In genomic region chr9:63058506-63059233, GRCm38 (mm10) we compare ENCODE assay signal across 8 mouse cellular contexts.
DNase-seq lines count a peak whose midpoint lies in the region; ATAC-seq and TF ChIP-seq lines count a peak whose summit lies in the region.

No protein-coding gene starts in this region.

- peaks cover 14% of the 10 kb centered on the region for H3K4me1 ChIP-seq in heart, embryonic 12.5 days (replicated peaks)
- peaks cover 12% of the 10 kb centered on the region for H3K4me1 ChIP-seq in limb, embryonic 14.5 days (ENCODE audit: control insufficient read depth, insufficient read depth, low read length)

- peak overlapping the region; percentile 27 for H3K4me3 ChIP-seq in heart, embryonic 12.5 days
- H3K4me3 ChIP-seq in limb, embryonic 14.5 days (replicated peaks; ENCODE audit: low read length): peak overlapping the region; percentile 0; the same call in 1 of the 2 replicates

- H3K36me3 ChIP-seq in heart, embryonic 12.5 days: peaks cover 4% of the 10 kb centered on the region; the same call in 1 of the 2 replicates
- H3K36me3 ChIP-seq in limb, embryonic 14.5 days (ENCODE audit: control insufficient read depth, insufficient read depth, low read length): no peaks in the 10 kb centered on the region

- no peak for ATAC-seq in heart, embryonic 12.5 days (ENCODE audit: insufficient number of reproducible peaks, low FRiP score)
- ATAC-seq in limb, embryonic 14.5 days (ENCODE audit: low FRiP score, low read depth): no peak
- ATAC-seq in monocyte, adult 5-6 weeks (replicated peaks; ENCODE audit: insufficient number of reproducible peaks, low FRiP score, low TSS enrichment, poor library complexity, severe bottlenecking): no peak

- DNase-seq in heart, postnatal 25 days (ENCODE audit: low spot score): no peak
- peak; percentile 27 for DNase-seq in right cerebral cortex, postnatal 14 days
- no peak for DNase-seq in right cerebral cortex, postnatal 25 days
- DNase-seq in limb, embryonic 14.5 days (ENCODE audit: low spot score): no peak
- DNase-seq in ovary, adult 18-20 months (ENCODE audit: low spot score): no peak
- no peak for DNase-seq in cerebellum, adult 11 months

- 35% methylated on average over 16 of the region's 16 CpGs for WGBS in heart, embryonic 12.5 days
- 28% methylated on average over 16 of the region's 16 CpGs for WGBS in limb, embryonic 14.5 days

- H3K27ac ChIP-seq in heart, embryonic 12.5 days (ENCODE audit: poor library complexity, severe bottlenecking): no peak overlapping the region
- H3K27ac ChIP-seq in limb, embryonic 14.5 days (replicated peaks; ENCODE audit: low read depth, low read length): 0 out of 2 replicates have a peak overlapping the region, but pooled peaks have one; percentile 6

- peak overlapping the region; percentile 71 for H3K4me2 ChIP-seq in heart, embryonic 12.5 days
- peak overlapping the region; percentile 42 for H3K4me2 ChIP-seq in limb, embryonic 14.5 days (replicated peaks; ENCODE audit: low read depth, low read length, severe bottlenecking)

- intact Hi-C loops in heart, postnatal 25 days (cut with DNase I): no loop called here

- TF ChIP-seq POLR2A in limb, embryonic 14.5 days (IDR thresholded peaks at IDR 0.05; ENCODE audit: borderline replicate concordance, extremely low read depth, insufficient read depth, insufficient read length): no peak

- 0 out of 2 replicates have a peak overlapping the region, but pooled peaks have one; percentile 32 for H3K9ac ChIP-seq in heart, embryonic 12.5 days
- peak overlapping the region; percentile 26; the same call in 1 of the 2 replicates for H3K9ac ChIP-seq in limb, embryonic 14.5 days (ENCODE audit: low read depth, low read length, severe bottlenecking)

- peaks cover 11% of the 10 kb centered on the region for H3K9me3 ChIP-seq in heart, embryonic 12.5 days (replicated peaks)
- peaks cover 9% of the 10 kb centered on the region; the same call in 1 of the 2 replicates for H3K9me3 ChIP-seq in limb, embryonic 14.5 days (ENCODE audit: control insufficient read depth, low read length)

- no peaks in the 10 kb centered on the region for H3K27me3 ChIP-seq in heart, embryonic 12.5 days (replicated peaks)
- no peaks in the 10 kb centered on the region for H3K27me3 ChIP-seq in limb, embryonic 14.5 days (ENCODE audit: control insufficient read depth, insufficient read depth, low read length)
